Mouse (Mus musculus) midbrain, embryonic 13.5 days (tissue): ENCODE measurements around the gene Igsf9b. TPM values are rescaled to one million over a fixed set of nuclear protein-coding genes. Genes with fewer than 3 reads are reported as not detected.

Experiments used
- ATAC-seq: fragments of 200-750 bp; cut with Nextera tagmentation; 2 replicates; pipeline ENCODE4 v1.8.0; 2017; ENCODE audit warnings: mild to moderate bottlenecking, moderate TSS enrichment, moderate library complexity
- H3K27ac ChIP-seq: fragments of 300-500 bp; sonication (generic); 2 replicates; pipeline ENCODE4 v1.5.1; 2015; ENCODE audit warnings: inconsistent platforms, mild to moderate bottlenecking, moderate library complexity
- H3K27me3 ChIP-seq: fragments of 300-500 bp; sonication (generic); 2 replicates; pipeline ENCODE4 v1.6.1; 2015; ENCODE audit warnings: mild to moderate bottlenecking, inconsistent platforms
- H3K36me3 ChIP-seq: fragments of 300-500 bp; sonication (generic); 2 replicates; pipeline ENCODE4 v1.6.1; 2015; ENCODE audit warnings: mild to moderate bottlenecking, inconsistent platforms
- H3K4me1 ChIP-seq: fragments of 300-500 bp; sonication (generic); replicated peaks from 2 replicates; pipeline ENCODE4 v1.6.1; 2015; ENCODE audit warnings: inconsistent platforms
- H3K4me2 ChIP-seq: fragments of 300-500 bp; sonication (generic); replicated peaks from 2 replicates; pipeline ENCODE4 v1.6.1; 2015; ENCODE audit warnings: moderate library complexity, mild to moderate bottlenecking, inconsistent platforms
- H3K4me3 ChIP-seq: fragments of 300-500 bp; sonication (generic); replicated peaks from 2 replicates; pipeline ENCODE4 v1.5.1; 2015; ENCODE audit warnings: mild to moderate bottlenecking, inconsistent platforms
- H3K9ac ChIP-seq: fragments of 300-500 bp; sonication (generic); replicated peaks from 2 replicates; pipeline ENCODE4 v1.6.1; 2015; ENCODE audit warnings: mild to moderate bottlenecking, inconsistent platforms
- H3K9me3 ChIP-seq: fragments of 300-500 bp; sonication (generic); 2 replicates; pipeline ENCODE4 v1.6.1; 2016; ENCODE audit warnings: mild to moderate bottlenecking, inconsistent platforms
- WGBS: fragments of 180-500 bp; shearing (Covaris S2); methylation state at CpG from one replicate; pipeline ENCODE4 v1.1.7; 2015; 5-methylcytosine and 5-hydroxymethylcytosine counted together
- polyA plus RNA-seq: library from polyadenylated mRNA; unstranded; fragments of >200 nt; fragmentation: Nextera tagmentation; extraction: Ambion mirVana; gene quantifications from 2 replicates; pipeline ENCODE4 v1.2.1, GENCODE M21; 2015

The Igsf9b gene
- polyA plus RNA-seq, 1 experiment from 2014 or later = 12.6 TPM

DNA sequence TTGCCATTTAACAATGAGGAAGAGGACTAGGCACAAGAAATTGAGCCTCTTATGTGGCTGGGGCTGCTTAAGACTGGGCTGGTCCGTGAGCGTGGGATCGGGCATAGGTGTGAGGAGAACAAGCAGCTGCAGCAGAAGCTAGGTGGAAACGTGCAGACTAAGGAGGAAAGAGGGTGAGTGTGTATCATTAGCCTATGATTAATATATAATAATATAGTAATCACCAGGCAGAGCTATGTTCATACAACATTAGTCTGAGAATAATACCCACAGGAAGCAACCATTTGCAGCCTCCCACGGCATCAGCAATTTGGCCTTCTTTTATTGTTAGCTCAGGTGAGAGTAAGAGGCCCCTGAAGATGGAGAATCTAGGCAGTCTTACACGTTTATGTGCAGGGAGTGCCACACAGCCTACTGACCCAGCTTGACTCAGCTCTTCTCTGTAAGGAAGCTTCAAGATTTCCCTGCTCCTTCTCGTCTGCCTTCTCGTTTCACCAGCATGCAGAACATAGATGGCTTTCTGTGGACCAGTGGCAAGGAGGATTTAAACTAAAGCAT is 22.6 kb upstream of the Igsf9b start:
- 79% methylated on average over 8 of the region's 8 CpGs for WGBS
- no peak overlapping the region for H3K4me2 ChIP-seq
- H3K4me1 ChIP-seq = peaks cover 8% of the 10 kb centered on the region

DNA sequence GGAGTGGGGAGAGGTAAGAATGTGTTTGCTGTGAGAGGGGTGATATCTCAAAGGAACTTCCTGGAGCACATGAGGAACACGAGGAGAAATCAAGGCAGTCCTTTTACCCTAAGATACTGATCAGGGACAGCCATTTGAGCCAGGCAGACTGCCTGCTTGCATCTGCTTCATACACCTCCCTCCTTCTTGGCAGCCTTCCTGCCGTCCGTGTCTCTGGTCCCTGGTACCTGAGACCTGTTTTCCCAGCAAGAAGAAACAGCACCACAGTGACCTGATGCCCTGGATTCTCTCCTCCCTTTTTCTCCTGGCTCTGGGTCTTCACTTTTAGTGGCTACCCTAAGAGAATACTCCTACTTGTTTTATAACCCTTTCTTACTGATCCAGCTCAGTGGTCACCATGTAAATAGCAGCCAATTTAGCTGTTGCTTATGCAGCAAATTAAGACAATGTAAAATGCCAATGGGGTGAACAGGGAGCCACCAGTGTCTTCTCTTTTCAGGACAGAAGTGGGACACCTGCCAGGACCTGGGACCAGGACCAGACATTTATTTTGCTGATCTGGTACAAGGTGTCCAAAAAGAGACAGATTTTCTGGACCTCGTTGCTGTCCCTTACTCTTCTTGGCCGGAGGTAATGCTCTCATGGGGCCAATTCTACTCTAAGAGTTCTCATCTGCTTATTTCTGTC is 21.5 kb upstream of the Igsf9b start:
- ATAC-seq = no peak
- Histone ChIP-seq H3K27me3 (no peaks in the 10 kb centered on the region), H3K4me2 (no peak overlapping the region), H3K36me3 (no peaks in the 10 kb centered on the region), H3K4me1 (peaks cover 8% of the 10 kb centered on the region), H3K9me3 (no peaks in the 10 kb centered on the region), H3K9ac (no peak overlapping the region), H3K27ac (no peak overlapping the region), H3K4me3 (no peak overlapping the region)
- WGBS = 81% methylated on average over 5 of the region's 5 CpGs

More for the DNA sequence above, 22.6 kb upstream of the Igsf9b start:
- Histone ChIP-seq H3K27me3 (no peaks in the 10 kb centered on the region), H3K36me3 (no peaks in the 10 kb centered on the region), H3K9ac (no peak overlapping the region), H3K4me3 (no peak overlapping the region), H3K9me3 (no peaks in the 10 kb centered on the region), H3K27ac (no peak overlapping the region)
- ATAC-seq = no peak

DNA sequence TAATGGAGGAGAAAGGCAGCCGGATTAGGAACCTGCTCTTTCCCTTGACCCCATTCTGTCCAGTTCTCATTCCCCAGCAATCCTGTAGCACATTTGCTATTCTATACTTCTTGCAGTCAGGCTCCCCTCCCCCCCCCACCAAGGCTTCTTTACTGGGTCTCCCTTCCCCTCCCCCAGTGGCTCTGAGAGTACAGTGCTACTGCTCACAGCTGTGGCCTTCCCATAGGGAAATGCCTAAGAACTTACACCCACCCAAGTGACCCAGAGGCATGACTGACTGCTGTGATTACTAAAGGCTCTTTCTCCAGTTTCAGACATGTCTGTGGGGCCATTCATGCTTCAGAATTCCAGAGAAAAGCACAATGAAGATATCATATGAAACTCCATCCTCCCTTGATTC is 20.0 kb upstream of the Igsf9b start:
- WGBS = 56% methylated on average over 1 of the region's 1 CpGs
- no peaks in the 10 kb centered on the region for H3K36me3 ChIP-seq

DNA sequence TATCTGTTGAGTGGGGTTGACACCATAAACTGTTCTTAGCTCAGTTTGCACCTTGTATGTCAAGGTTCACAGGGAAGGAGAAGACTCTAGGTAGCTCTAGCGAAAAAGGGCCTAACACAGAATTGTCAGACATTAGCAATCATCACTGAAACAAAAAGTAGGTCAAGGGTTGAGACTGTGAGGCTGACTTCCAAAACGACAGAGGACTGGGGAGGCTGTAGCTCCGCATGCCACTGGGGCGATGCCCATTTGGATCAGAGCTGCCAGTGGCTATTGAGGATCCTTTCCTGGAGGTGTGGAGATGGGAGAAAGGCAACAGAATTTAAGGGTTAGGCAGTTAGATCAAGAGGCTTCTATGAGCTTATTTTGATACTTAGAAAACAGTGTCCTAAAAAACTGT is 18.0 kb upstream of the Igsf9b start:
- H3K9me3 ChIP-seq = no peaks in the 10 kb centered on the region
- WGBS = 82% methylated on average over 4 of the region's 4 CpGs
- no peaks in the 10 kb centered on the region for H3K36me3 ChIP-seq
- no peak overlapping the region for H3K27ac ChIP-seq
- no peak for ATAC-seq
- H3K4me3 ChIP-seq = no peak overlapping the region
- H3K4me2 ChIP-seq = no peak overlapping the region
- H3K27me3 ChIP-seq = peaks cover 22% of the 10 kb centered on the region
- H3K4me1 ChIP-seq = peaks cover 8% of the 10 kb centered on the region
- no peak overlapping the region for H3K9ac ChIP-seq

More for the DNA sequence above, 20.0 kb upstream of the Igsf9b start:
- 0 out of 2 replicates have a peak, but pooled peaks have one; percentile 14 for ATAC-seq
- peaks cover 3% of the 10 kb centered on the region; the same call in 1 of the 2 replicates for H3K27me3 ChIP-seq
- no peak overlapping the region for H3K4me2 ChIP-seq
- H3K27ac ChIP-seq = no peak overlapping the region
- no peaks in the 10 kb centered on the region for H3K9me3 ChIP-seq
- no peak overlapping the region for H3K9ac ChIP-seq
- no peak overlapping the region for H3K4me3 ChIP-seq
- peaks cover 8% of the 10 kb centered on the region for H3K4me1 ChIP-seq

DNA sequence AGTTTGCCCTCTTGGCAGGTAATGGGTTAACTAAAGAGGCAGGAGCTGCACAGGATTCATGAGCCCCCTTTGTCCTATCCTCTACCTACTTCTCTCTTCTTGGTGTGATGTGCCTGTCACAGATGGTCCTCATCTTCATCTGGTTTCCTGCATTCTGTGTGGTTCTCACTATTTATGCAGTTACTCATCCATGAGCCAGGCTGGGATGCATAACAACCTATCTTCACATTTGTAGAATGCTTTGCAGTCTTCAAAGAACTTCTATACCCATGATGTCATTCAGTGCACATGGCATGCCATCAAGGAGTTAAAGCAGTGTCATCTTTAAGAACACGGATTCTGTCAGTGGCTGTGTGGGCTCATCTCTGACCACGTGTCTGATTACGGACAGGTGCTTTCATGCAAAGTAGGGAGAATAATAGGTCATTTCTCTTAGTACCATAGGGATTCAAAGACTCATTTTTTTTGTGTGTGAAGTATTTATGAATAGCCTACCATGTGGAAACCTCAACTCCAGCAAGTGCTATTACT is 13.2 kb upstream of the Igsf9b start:
- peaks cover 29% of the 10 kb centered on the region for H3K4me1 ChIP-seq

DNA sequence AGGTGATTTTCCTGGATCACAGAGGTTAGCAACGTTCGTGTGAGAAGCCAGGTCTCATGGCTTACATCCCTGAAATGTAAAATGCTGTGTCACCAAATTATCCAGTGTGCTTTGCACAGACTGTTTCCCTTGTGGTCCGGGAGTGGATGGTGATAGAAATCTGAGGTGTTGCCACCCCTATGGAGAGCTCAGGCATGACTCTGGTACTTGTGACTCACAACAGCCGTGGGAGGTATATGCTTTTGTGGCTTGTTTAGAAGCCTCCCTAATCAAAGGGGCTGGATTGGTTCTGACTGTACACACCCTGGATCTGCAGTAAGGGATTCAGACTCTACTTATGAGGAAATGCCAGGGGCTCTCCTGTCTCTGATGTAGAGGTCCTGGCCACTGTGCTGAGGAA is 12.7 kb upstream of the Igsf9b start:
- Histone ChIP-seq H3K4me2 (no peak overlapping the region), H3K36me3 (no peaks in the 10 kb centered on the region), H3K4me1 (peaks cover 29% of the 10 kb centered on the region), H3K9me3 (no peaks in the 10 kb centered on the region), H3K4me3 (no peak overlapping the region), H3K27me3 (peaks cover 41% of the 10 kb centered on the region), H3K27ac (no peak overlapping the region), H3K9ac (no peak overlapping the region)
- 85% methylated on average over 4 of the region's 4 CpGs for WGBS
- ATAC-seq = no peak

More for the DNA sequence above, 13.2 kb upstream of the Igsf9b start:
- WGBS = 74% methylated on average over 3 of the region's 3 CpGs
- no peak overlapping the region for H3K4me3 ChIP-seq
- no peaks in the 10 kb centered on the region for H3K36me3 ChIP-seq
- H3K27ac ChIP-seq = no peak overlapping the region
- H3K27me3 ChIP-seq = peaks cover 38% of the 10 kb centered on the region
- ATAC-seq = no peak
- H3K9me3 ChIP-seq = no peaks in the 10 kb centered on the region
- H3K9ac ChIP-seq = no peak overlapping the region
- no peak overlapping the region for H3K4me2 ChIP-seq

DNA sequence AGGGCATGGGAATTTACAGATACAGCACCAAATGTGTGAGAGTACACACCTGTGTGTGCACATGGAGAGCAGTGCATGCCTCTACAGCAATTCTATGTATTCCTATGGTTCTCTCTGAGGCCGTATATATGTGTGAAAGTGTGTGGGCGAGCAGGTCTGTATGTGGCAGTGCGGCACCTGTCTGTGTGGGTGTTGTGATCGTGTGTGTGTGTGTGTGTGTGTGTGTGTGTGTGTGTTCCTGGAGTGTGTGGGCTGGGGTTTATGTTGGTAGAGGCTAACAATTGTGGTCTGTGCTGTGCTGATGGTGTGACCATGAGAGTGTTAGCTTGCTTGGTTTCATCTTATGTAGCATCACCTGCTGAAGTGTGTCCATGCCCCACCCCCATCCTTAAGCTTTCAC is 12.1 kb upstream of the Igsf9b start:
- H3K9ac ChIP-seq = no peak overlapping the region

DNA sequence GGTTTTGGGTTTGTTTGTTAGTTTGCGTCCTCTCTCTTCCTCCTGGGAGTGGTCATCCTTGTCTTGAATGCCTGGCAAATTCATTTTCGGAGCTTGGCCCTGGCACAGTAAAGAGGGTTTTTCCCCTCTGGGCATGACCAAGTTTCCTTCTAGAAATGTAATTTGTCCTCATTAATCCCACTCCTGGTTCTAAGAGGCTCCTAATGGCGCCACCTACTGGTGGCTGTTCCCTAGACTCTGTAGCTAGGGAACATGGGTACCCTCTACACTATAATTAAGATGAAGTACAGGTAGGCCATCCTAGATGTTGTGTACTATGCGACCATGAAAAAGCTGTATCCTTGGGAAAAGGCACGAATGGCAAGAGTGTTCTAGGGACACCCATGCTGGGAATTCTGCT is 11.6 kb upstream of the Igsf9b start:
- ATAC-seq = no peak
- peaks cover 29% of the 10 kb centered on the region for H3K4me1 ChIP-seq
- WGBS = 36% methylated on average over 5 of the region's 5 CpGs
- H3K27ac ChIP-seq = no peak overlapping the region
- no peak overlapping the region for H3K4me2 ChIP-seq
- H3K9me3 ChIP-seq = no peaks in the 10 kb centered on the region
- H3K9ac ChIP-seq = no peak overlapping the region
- no peaks in the 10 kb centered on the region for H3K36me3 ChIP-seq
- H3K4me3 ChIP-seq = no peak overlapping the region
- H3K27me3 ChIP-seq = peaks cover 43% of the 10 kb centered on the region

More for the DNA sequence above, 12.1 kb upstream of the Igsf9b start:
- no peak overlapping the region for H3K27ac ChIP-seq
- H3K9me3 ChIP-seq = no peaks in the 10 kb centered on the region
- no peak for ATAC-seq
- H3K4me2 ChIP-seq = no peak overlapping the region
- H3K4me1 ChIP-seq = peaks cover 29% of the 10 kb centered on the region
- WGBS = 93% methylated on average over 4 of the region's 4 CpGs
- H3K4me3 ChIP-seq = no peak overlapping the region
- H3K36me3 ChIP-seq = no peaks in the 10 kb centered on the region
- peaks cover 43% of the 10 kb centered on the region for H3K27me3 ChIP-seq

DNA sequence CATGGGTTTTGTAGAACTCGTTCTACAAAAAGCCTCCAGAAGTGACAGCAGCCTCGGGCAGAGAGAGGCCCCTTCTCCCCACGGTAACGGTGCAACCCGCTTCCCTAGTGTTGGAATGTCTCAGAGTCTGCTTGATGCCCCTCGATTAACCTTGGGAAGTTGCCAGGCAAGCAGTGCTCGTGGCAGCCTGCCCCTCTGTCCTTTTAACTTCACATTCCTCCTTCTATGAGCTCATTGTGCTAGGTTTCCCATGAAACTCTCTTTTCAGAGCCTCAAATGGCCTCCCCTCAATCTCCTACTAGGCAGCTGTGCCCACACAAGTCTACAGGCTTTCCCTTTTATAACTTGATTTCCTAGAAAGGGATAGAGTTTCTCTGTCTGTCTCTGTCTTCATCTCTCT is 10.6 kb upstream of the Igsf9b start:
- Histone ChIP-seq H3K9me3 (no peaks in the 10 kb centered on the region), H3K27ac (no peak overlapping the region), H3K9ac (no peak overlapping the region), H3K4me3 (no peak overlapping the region), H3K4me1 (peaks cover 29% of the 10 kb centered on the region), H3K4me2 (no peak overlapping the region), H3K27me3 (peaks cover 50% of the 10 kb centered on the region), H3K36me3 (no peaks in the 10 kb centered on the region)
- peak; percentile 80 for ATAC-seq
- 16% methylated on average over 7 of the region's 7 CpGs for WGBS

DNA sequence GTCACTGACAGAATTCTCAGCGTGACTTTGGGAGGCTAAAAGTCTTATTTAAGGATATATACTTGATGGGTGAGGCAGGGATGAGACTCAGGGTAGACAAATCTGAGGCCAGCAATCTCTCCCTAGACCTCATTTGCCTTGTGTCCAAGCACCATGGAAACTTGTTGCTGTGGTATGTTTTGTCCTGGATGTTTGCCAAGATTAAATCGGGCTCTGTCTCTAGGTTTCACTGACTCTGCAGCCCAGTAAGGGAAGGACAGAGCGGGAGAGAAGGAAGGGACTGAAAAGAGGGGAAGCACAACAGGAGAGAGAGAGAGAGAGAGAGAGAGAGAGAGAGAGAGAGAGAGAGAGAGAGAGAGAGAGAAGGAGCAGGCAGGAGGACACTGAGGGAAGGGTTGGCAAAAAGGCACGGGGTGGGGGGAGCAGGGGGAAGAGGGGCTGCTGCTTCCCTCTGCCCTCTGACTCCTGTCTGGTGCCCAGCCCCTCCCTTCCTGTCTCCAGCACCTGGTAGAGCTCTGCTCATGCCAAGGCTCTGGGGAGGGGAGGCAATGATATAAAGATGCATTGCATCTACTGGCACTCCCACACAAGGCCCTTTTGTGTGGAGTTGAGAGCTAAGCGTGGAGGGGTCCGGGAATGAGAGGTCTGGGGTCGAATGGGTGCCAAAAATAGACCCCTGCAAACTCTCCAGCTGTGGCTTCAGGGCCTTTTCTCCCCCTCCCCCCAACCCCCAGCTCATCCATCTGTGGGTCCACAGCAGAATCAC is 9.3 kb upstream of the Igsf9b start:
- Histone ChIP-seq H3K36me3 (no peaks in the 10 kb centered on the region), H3K4me3 (no peak overlapping the region), H3K9me3 (no peaks in the 10 kb centered on the region), H3K27ac (peak overlapping the region; percentile 17; the same call in 1 of the 2 replicates), H3K9ac (no peak overlapping the region), H3K27me3 (peaks cover 48% of the 10 kb centered on the region), H3K4me2 (peak overlapping the region; percentile 25), H3K4me1 (peaks cover 29% of the 10 kb centered on the region)
- WGBS = 45% methylated on average over 7 of the region's 7 CpGs
- ATAC-seq = peak; percentile 69

DNA sequence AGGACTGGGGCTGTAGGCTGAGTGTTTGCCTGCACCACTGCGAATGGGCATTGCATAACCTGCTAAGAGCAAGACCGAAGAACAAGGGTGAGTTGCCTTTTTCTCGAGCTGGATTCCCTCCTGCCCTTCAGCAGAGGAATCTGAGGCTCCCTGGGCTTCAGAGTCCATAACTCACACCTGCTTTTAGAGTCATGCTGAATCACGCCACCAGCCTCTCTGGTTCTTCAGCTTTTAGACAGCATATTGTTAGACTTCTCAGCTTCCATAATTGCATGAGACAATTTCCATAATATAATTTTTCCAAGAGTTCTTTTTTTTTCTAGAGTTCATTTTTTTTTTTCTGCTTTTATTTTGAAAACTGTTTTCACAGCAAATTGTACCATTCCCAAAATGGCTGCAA is 4.6 kb upstream of the Igsf9b start:
- WGBS = 82% methylated on average over 4 of the region's 4 CpGs
- H3K27ac ChIP-seq = no peak overlapping the region
- H3K27me3 ChIP-seq = peaks cover 42% of the 10 kb centered on the region
- ATAC-seq = no peak
- no peak overlapping the region for H3K4me3 ChIP-seq
- H3K36me3 ChIP-seq = no peaks in the 10 kb centered on the region
- H3K4me1 ChIP-seq = peaks cover 22% of the 10 kb centered on the region
- H3K9me3 ChIP-seq = no peaks in the 10 kb centered on the region
- no peak overlapping the region for H3K9ac ChIP-seq
- H3K4me2 ChIP-seq = no peak overlapping the region
